Mouse (Mus musculus) kidney, adult 2 months (tissue): ENCODE data around the gene Polr2f. TPM values are rescaled to one million over a fixed set of nuclear protein-coding genes. Genes with fewer than 3 reads are reported as not detected.
A peak's percentile ranks its signal among the peaks of the same experiment; 100 is the strongest.

Source experiments
- DNase-seq: peaks from one replicate; pipeline ENCODE4 v3.0.0; 2021
- H3K27ac ChIP-seq: fragments of 200-500 bp; 2 replicates; pipeline ENCODE4 v1.5.1; 2012; ENCODE audit warnings: low read depth, low read length, control low read depth, inconsistent platforms; ENCODE audit not compliant: insufficient read depth
- H3K27me3 ChIP-seq: fragments of 200-500 bp; replicated peaks from 2 replicates; pipeline ENCODE4 v1.6.1; 2012; ENCODE audit warnings: mild to moderate bottlenecking, moderate library complexity, low read length, inconsistent platforms; ENCODE audit not compliant: control insufficient read depth, insufficient read depth
- H3K36me3 ChIP-seq: fragments of 200-500 bp; 2 replicates; pipeline ENCODE4 v1.6.1; 2012; ENCODE audit warnings: mild to moderate bottlenecking, moderate library complexity, low read length, inconsistent platforms; ENCODE audit not compliant: control insufficient read depth, insufficient read depth
- H3K4me1 ChIP-seq: fragments of 200-500 bp; 2 replicates; pipeline ENCODE4 v1.6.1; 2011; ENCODE audit warnings: low read length; ENCODE audit not compliant: control insufficient read depth, insufficient read depth
- H3K4me3 ChIP-seq: fragments of 200-500 bp; 2 replicates; pipeline ENCODE4 v1.5.1; 2011; ENCODE audit warnings: mild to moderate bottlenecking, low read depth, low read length, control low read depth; ENCODE audit not compliant: insufficient read depth
- CTCF ChIP-seq: fragments of 200-500 bp; conservative IDR thresholded peaks from 2 replicates; pipeline ENCODE4 v1.5.1; 2011; ENCODE audit warnings: low read depth, mild to moderate bottlenecking, control low read depth, low read length, moderate library complexity, mixed read lengths; ENCODE audit not compliant: insufficient read depth, insufficient read length
- POLR2A ChIP-seq: fragments of 200-500 bp; IDR thresholded peaks from one replicate; pipeline ENCODE4 v1.6.1; 2011; ENCODE audit warnings: low read depth, low read length, control low read depth
- WGBS: fragments of 180-500 bp; shearing (Covaris S2); methylation state at CpG from one replicate; pipeline ENCODE4 v1.1.7; 2018; 5-methylcytosine and 5-hydroxymethylcytosine counted together
- polyA plus RNA-seq: library from polyadenylated mRNA; depleted of rRNA; stranded (reverse); fragments of >200 nt; gene quantifications from 2 replicates; pipeline ENCODE4 v1.2.3, GENCODE M21; 2012; rRNA removed

Polr2f gene
- 50.3 and 74.9 TPM in 2 replicates for polyA plus RNA-seq

DNA sequence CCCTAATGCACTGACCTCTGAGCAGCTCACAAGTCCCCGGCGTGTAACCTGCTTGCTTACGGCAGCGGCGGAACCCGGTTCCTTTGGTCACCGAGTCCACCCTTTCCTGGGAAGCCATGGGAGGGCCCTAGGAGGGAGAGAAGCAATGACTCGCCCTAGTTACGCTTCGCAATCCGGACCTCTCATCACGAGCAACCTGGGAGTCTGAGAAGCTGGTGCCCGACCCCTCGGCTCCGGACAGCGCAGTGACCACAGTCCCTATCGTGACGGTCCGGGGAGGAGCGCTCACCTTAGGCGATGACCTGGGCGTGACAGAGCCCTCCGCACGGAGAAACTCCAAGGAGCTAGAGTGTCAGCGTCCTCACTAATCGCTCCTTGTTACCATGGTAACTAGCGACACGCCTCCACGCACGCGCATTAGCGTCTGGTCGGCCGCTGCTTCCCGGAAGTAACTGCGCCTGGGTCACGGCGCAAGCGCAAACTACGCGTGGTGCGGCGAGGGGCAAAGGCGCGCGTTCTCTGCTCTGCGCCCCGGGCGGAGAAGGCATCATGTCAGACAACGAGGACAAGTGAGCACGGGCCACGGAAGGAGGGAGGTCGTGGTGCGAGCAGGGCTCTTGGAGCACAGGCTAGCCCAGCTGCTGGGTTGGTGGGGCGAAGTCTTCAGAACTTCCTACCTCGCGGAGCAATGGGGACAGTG is at the start of gene Polr2f, which contains the start of gene 1700088E04Rik:
Gene Polr2f (plus strand): TSS at position 144 of the 700 bp plus-strand sequence.
Gene 1700088E04Rik (minus strand): TSS at position 388 of the 700 bp plus-strand sequence.
- under 1% methylated on average over 57 of the region's 57 CpGs for WGBS
- Histone ChIP-seq H3K36me3 (no peaks in the 10 kb centered on the region), H3K27ac (0 out of 2 replicates have a peak within 1 kb of the TSS, but pooled peaks have one; percentile 36), H3K27me3 (no peaks in the 10 kb centered on the region), H3K4me3 (peak within 1 kb of the TSS; percentile 87), H3K4me1 (peaks cover 4% of the 10 kb centered on the region; the same call in 1 of the 2 replicates)
- TF ChIP-seq POLR2A = peak; percentile 71
- no peak for TF ChIP-seq CTCF
- peak; percentile 96 for DNase-seq

DNA sequence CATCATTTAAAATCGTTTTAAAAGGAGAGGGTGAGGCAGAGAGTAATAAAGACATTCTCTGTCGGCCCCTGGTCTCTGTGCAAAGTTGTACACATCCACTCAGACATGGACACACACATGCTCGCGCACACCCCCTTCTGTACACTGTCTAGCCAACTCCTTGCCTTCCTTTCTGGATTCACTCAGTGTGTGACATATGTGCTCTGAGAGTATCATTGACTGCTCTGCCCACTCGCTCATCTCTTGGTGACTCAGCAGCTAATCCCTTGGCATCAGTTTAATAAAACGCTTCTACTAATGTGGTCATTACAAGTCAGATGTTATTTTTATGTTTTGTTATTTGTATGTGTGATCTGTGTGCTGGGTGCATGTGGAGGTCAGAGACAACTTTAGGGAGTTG is 48.5 kb upstream of the Polr2f start:
- DNase-seq = no peak
- peaks cover 13% of the 10 kb centered on the region for H3K4me1 ChIP-seq
- H3K36me3 ChIP-seq = peaks cover under 1% of the 10 kb centered on the region; the same call in 1 of the 2 replicates
- WGBS = 73% methylated on average over 6 of the region's 6 CpGs
- no peak overlapping the region for H3K4me3 ChIP-seq
- TF ChIP-seq POLR2A (no peak), CTCF (no peak)
- H3K27me3 ChIP-seq = no peaks in the 10 kb centered on the region
- no peak overlapping the region for H3K27ac ChIP-seq

DNA sequence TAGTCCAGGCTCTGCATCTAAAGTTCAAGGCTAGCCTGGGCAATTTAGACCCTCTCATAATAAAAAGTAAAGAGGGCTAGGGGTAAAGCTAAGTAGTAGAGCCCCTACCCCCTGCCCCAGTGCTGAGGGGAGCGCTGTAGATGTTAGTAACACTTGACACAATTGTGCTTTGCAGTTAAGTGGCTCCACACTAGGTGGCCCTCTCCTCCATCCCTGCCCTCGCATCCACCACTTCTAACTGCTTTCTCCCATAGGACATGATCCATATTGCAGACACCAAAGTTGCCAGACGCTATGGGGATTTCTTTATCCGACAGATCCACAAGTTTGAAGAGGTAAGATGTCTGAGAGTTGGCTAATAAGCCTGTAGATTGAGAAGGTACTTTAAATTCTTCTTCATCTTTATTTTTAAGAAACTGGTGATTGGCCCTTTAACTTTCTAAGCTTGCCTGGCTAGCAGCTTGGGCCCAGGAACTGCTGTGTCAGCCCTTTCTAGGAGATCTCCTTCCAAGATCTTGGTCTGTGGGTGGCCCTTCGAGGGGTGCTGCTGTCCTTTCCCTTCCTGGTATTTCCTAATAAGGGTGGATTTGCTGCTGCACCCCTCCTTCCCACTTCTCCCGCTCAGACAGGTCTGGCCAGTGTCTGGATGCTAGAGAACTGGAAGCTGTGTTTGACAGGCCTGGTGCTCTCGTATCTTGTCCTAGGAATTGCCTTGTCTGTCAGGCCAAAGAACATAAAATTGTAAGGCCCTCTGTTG is 47.5 kb upstream of the Polr2f start:
- H3K36me3 ChIP-seq = no peaks in the 10 kb centered on the region
- 44% methylated on average over 7 of the region's 7 CpGs for WGBS
- H3K4me1 ChIP-seq = peaks cover 22% of the 10 kb centered on the region

DNA sequence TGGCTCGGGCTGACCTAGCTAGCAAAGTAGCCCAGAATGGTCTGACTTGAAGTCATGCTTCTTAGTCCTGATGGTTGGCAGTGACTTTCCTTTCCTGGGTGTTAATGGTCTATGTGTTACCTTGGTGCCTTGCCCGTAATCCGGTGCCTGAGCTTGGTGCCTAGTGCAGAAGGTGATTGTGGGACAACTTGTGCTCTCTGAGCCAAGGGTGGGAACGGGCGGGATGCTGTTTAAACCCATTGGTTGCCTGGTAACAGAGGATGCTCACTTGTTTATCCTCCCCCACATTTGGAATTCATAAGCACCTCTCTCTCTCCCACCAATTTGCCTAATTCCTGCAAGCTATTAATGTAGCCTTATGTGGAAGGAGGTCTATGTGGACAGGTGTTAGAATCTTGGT is 45.3 kb upstream of the Polr2f start:
- TF ChIP-seq POLR2A = no peak
- TF ChIP-seq CTCF = no peak
- Histone ChIP-seq H3K4me3 (no peak overlapping the region), H3K4me1 (peaks cover 24% of the 10 kb centered on the region), H3K36me3 (no peaks in the 10 kb centered on the region), H3K27ac (no peak overlapping the region), H3K27me3 (no peaks in the 10 kb centered on the region)
- WGBS = 85% methylated on average over 5 of the region's 5 CpGs
- DNase-seq = no peak

More for the DNA sequence above, 47.5 kb upstream of the Polr2f start:
- Histone ChIP-seq H3K27me3 (no peaks in the 10 kb centered on the region), H3K4me3 (no peak overlapping the region), H3K27ac (no peak overlapping the region)
- TF ChIP-seq CTCF (peak; percentile 80), POLR2A (no peak)
- DNase-seq = peak; percentile 64

DNA sequence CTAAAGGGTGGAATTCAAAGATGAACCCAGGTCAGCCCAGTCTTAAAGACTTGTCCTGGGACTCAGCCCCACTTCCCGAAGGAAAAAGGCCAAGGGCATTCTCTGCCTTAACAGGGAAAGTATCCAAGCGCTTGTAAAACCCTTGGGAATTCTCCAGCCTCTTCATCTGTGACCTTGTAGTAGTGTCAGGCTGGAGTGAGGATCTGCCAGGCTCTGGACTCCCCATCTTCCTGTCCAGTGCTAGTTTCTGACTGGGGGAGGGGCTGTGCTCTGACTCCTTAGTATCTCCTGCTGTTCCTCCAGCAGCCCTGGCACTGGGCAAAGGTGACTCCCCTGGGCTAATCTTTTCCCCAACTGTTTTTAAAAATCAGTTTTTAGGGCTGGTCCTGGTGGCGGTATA is 44.3 kb upstream of the Polr2f start:
- 18% methylated on average over 3 of the region's 3 CpGs for WGBS
- no peak for TF ChIP-seq POLR2A
- no peak for TF ChIP-seq CTCF
- Histone ChIP-seq H3K4me1 (peaks cover 24% of the 10 kb centered on the region), H3K27ac (peak overlapping the region; percentile 79), H3K36me3 (no peaks in the 10 kb centered on the region), H3K27me3 (no peaks in the 10 kb centered on the region), H3K4me3 (no peak overlapping the region)
- DNase-seq = peak; percentile 85

DNA sequence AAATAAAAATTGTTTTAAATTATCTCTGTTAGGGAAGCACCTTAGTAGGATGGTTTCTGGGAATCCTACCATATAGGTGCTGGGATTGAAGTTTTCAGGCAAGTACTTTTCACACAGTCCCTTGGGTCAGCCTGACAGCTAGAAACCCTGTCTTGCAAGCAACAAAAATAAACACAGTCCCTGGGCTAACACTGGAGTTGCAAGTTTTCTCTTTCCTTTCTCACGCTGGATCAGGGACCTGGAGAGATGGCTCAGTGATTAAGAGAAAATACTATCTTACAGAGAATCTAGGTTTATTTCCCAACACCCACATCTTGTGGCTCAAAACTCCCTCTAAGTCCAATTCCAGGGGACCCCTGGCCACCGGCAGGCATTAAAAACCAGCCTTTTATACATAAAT is 43.7 kb upstream of the Polr2f start:
- no peak for TF ChIP-seq CTCF
- no peak for TF ChIP-seq POLR2A
- Histone ChIP-seq H3K36me3 (no peaks in the 10 kb centered on the region), H3K4me1 (peaks cover 24% of the 10 kb centered on the region), H3K4me3 (no peak overlapping the region), H3K27ac (peak overlapping the region; percentile 79), H3K27me3 (no peaks in the 10 kb centered on the region)
- peak; percentile 50 for DNase-seq
- 2% methylated on average over 2 of the region's 2 CpGs for WGBS

DNA sequence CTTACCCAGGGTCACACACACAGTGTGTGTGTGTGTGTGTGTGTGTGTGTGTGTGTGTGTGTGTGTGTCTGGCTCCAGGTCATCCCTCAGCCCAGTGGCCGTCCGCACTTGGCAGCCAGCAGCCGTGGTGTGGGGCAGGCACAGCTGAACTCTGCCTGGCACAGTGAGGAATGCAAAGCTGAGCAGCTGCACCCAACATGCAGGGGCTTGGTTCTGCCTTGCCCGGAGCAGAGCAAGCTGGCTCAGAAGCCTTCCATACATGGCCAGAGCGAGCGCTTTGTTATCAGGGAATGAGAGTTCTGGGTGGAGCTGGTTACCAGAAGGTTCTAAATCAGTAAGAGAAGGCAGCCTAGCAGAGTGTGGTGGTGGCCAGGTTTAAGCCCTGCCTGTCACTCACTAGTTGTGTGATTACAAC is 43.2 kb upstream of the Polr2f start:
- 11% methylated on average over 6 of the region's 6 CpGs for WGBS
- peak; percentile 86 for DNase-seq
- Histone ChIP-seq H3K36me3 (no peaks in the 10 kb centered on the region), H3K27ac (peak overlapping the region; percentile 79), H3K4me3 (no peak overlapping the region), H3K27me3 (no peaks in the 10 kb centered on the region), H3K4me1 (peaks cover 24% of the 10 kb centered on the region)
- TF ChIP-seq POLR2A (peak; percentile 18), CTCF (no peak)
